Mouse (Mus musculus) embryonic facial prominence, embryonic 11.5 days (tissue): ENCODE data around the gene Purb. TPM values are rescaled to one million over a fixed set of nuclear protein-coding genes. Genes with fewer than 3 reads are reported as not detected.

Source experiments
- ATAC-seq: fragments of 200-750 bp; cut with Nextera tagmentation; replicated peaks from 2 replicates; pipeline ENCODE4 v1.8.0; 2017; ENCODE audit warnings: low read depth; ENCODE audit not compliant: insufficient number of reproducible peaks, low FRiP score, low TSS enrichment
- DNase-seq: peaks from one replicate; pipeline ENCODE4 v3.0.0-alpha.2; 2015; ENCODE audit warnings: low spot score
- H3K27ac ChIP-seq: fragments of 300-500 bp; sonication (generic); replicated peaks from 2 replicates; pipeline ENCODE4 v1.5.1; 2014; ENCODE audit warnings: mild to moderate bottlenecking, low read depth, low read length, control low read depth
- H3K27me3 ChIP-seq: fragments of 300-500 bp; sonication (generic); 2 replicates; pipeline ENCODE4 v1.6.1; 2014; ENCODE audit warnings: mild to moderate bottlenecking, low read length, moderate library complexity, mixed read lengths; ENCODE audit not compliant: control insufficient read depth, insufficient read depth
- H3K36me3 ChIP-seq: fragments of 300-500 bp; sonication (generic); replicated peaks from 2 replicates; pipeline ENCODE4 v1.6.1; 2014; ENCODE audit warnings: low read depth, mild to moderate bottlenecking, low read length, moderate library complexity, mixed read lengths; ENCODE audit not compliant: control insufficient read depth, insufficient read depth
- H3K4me1 ChIP-seq: fragments of 300-500 bp; sonication (generic); 2 replicates; pipeline ENCODE4 v1.6.1; 2014; ENCODE audit warnings: low read length, mixed read lengths; ENCODE audit not compliant: control insufficient read depth, insufficient read depth
- H3K4me2 ChIP-seq: fragments of 300-500 bp; sonication (generic); 2 replicates; pipeline ENCODE4 v1.6.1; 2014; ENCODE audit warnings: low read depth, mild to moderate bottlenecking, control low read depth, low read length, moderate library complexity
- H3K4me3 ChIP-seq: fragments of 300-500 bp; sonication (generic); 2 replicates; pipeline ENCODE4 v1.5.1; 2014; ENCODE audit warnings: low read depth, low read length, control low read depth
- H3K9ac ChIP-seq: fragments of 300-500 bp; sonication (generic); replicated peaks from 2 replicates; pipeline ENCODE4 v1.6.1; 2014; ENCODE audit warnings: mild to moderate bottlenecking, control low read depth, low read length
- H3K9me3 ChIP-seq: fragments of 300-500 bp; sonication (generic); replicated peaks from 2 replicates; pipeline ENCODE4 v1.6.1; 2016; ENCODE audit warnings: mild to moderate bottlenecking, low read length, inconsistent platforms, mixed read lengths; ENCODE audit not compliant: control insufficient read depth
- WGBS: fragments of 180-500 bp; shearing (Covaris S2); extraction: QIAGEN DNeasy Blood & Tissue Kit; methylation state at CpG from one replicate; pipeline ENCODE4 v1.1.7; 2014; 5-methylcytosine and 5-hydroxymethylcytosine counted together
- polyA plus RNA-seq: library from polyadenylated mRNA; unstranded; fragments of >200 nt; fragmentation: Nextera tagmentation; extraction: Ambion mirVana; gene quantifications from 2 replicates; pipeline ENCODE4 v1.2.1, GENCODE M21; 2014

The Purb gene
- 14.8 and 15.8 TPM in 2 replicates for polyA plus RNA-seq

GRCm38 (mm10) chr11:6475867-6476484 lies at the start of gene Purb:
TSS of gene Purb (minus strand) at chr11:6475917.
- no peaks in the 10 kb centered on the region for H3K27me3 ChIP-seq
- H3K27ac ChIP-seq: peak within 1 kb of the TSS; percentile 97
- H3K4me2 ChIP-seq: peak within 1 kb of the TSS; percentile 66
- H3K36me3 ChIP-seq: no peaks in the 10 kb centered on the region
- peak; percentile 93 for ATAC-seq
- H3K4me3 ChIP-seq: peak within 1 kb of the TSS; percentile 96
- under 1% methylated on average over 56 of the region's 76 CpGs for WGBS
- DNase-seq: peak; percentile 92
- H3K9ac ChIP-seq: peak within 1 kb of the TSS; percentile 96
- no peaks in the 10 kb centered on the region for H3K9me3 ChIP-seq
- no peaks in the 10 kb centered on the region for H3K4me1 ChIP-seq

- H3K27ac ChIP-seq: no peak overlapping the region
- WGBS: 93% methylated on average over 1 of the region's 1 CpGs
- no peak overlapping the region for H3K4me3 ChIP-seq
- H3K4me2 ChIP-seq: no peak overlapping the region
- DNase-seq (no peak), ATAC-seq (no peak)
- H3K36me3 ChIP-seq: peaks cover 8% of the 10 kb centered on the region
- H3K27me3 ChIP-seq: no peaks in the 10 kb centered on the region
- no peaks in the 10 kb centered on the region for H3K9me3 ChIP-seq
- H3K4me1 ChIP-seq: no peaks in the 10 kb centered on the region
- no peak overlapping the region for H3K9ac ChIP-seq
Observed at GRCm38 (mm10) chr11:6525241-6525640, 49.5 kb upstream of the Purb start.

- no peak overlapping the region for H3K9ac ChIP-seq
- H3K4me1 ChIP-seq: no peaks in the 10 kb centered on the region
- H3K27ac ChIP-seq: no peak overlapping the region
- 92% methylated on average over 4 of the region's 4 CpGs for WGBS
- no peaks in the 10 kb centered on the region for H3K27me3 ChIP-seq
- no peak overlapping the region for H3K4me2 ChIP-seq
- peaks cover 8% of the 10 kb centered on the region for H3K36me3 ChIP-seq
- H3K9me3 ChIP-seq: no peaks in the 10 kb centered on the region
- no peak overlapping the region for H3K4me3 ChIP-seq
- ATAC-seq (no peak), DNase-seq (no peak)
Observed at GRCm38 (mm10) chr11:6524880-6525238, 49.1 kb upstream of the Purb start.

GRCm38 (mm10) chr11:6524165-6524879 lies 48.6 kb upstream of the Purb start:
- ATAC-seq (no peak), DNase-seq (no peak)
- WGBS: 92% methylated on average over 8 of the region's 8 CpGs
- H3K9ac ChIP-seq: no peak overlapping the region
- no peak overlapping the region for H3K27ac ChIP-seq
- no peak overlapping the region for H3K4me2 ChIP-seq
- no peaks in the 10 kb centered on the region for H3K27me3 ChIP-seq
- peaks cover 8% of the 10 kb centered on the region for H3K36me3 ChIP-seq
- H3K4me3 ChIP-seq: no peak overlapping the region
- no peaks in the 10 kb centered on the region for H3K9me3 ChIP-seq
- no peaks in the 10 kb centered on the region for H3K4me1 ChIP-seq

- Histone ChIP-seq H3K4me3 (no peak overlapping the region), H3K4me2 (no peak overlapping the region), H3K9ac (no peak overlapping the region), H3K9me3 (no peaks in the 10 kb centered on the region), H3K27ac (no peak overlapping the region), H3K27me3 (no peaks in the 10 kb centered on the region), H3K4me1 (no peaks in the 10 kb centered on the region), H3K36me3 (peaks cover 8% of the 10 kb centered on the region)
- DNase-seq (no peak), ATAC-seq (no peak)
- WGBS: 51% methylated on average over 1 of the region's 1 CpGs
Observed at GRCm38 (mm10) chr11:6523662-6524088, 48.0 kb upstream of the Purb start.

GRCm38 (mm10) chr11:6522782-6523525 lies 47.2 kb upstream of the Purb start:
- Histone ChIP-seq H3K27ac (no peak overlapping the region), H3K9me3 (no peaks in the 10 kb centered on the region), H3K27me3 (no peaks in the 10 kb centered on the region), H3K4me2 (no peak overlapping the region), H3K36me3 (peaks cover 8% of the 10 kb centered on the region), H3K9ac (no peak overlapping the region), H3K4me3 (no peak overlapping the region), H3K4me1 (no peaks in the 10 kb centered on the region)
- no peak for DNase-seq
- no peak for ATAC-seq
- 72% methylated on average over 9 of the region's 9 CpGs for WGBS

- Histone ChIP-seq H3K27ac (no peak within 1 kb of the TSS), H3K27me3 (no peaks in the 10 kb centered on the region), H3K9me3 (no peaks in the 10 kb centered on the region), H3K36me3 (peaks cover 8% of the 10 kb centered on the region), H3K4me2 (no peak within 1 kb of the TSS), H3K4me3 (no peak within 1 kb of the TSS), H3K4me1 (no peaks in the 10 kb centered on the region), H3K9ac (no peak within 1 kb of the TSS)
- ATAC-seq: no peak
- WGBS: 76% methylated on average over 7 of the region's 7 CpGs
- no peak for DNase-seq
Observed at GRCm38 (mm10) chr11:6520507-6521173, 44.9 kb upstream of the Purb start, which contains the start of gene Myo1g. TSS of gene Myo1g (minus strand) at chr11:6520965.
